Mouse (Mus musculus) MEL (cell line): Measurements from ENCODE around the gene Rbms3. TPM values are rescaled to one million over a fixed set of nuclear protein-coding genes. Genes with fewer than 3 reads are reported as not detected.

Experiments used
- DNase-seq: peaks from one replicate; pipeline ENCODE4 v3.0.0; 2011; ENCODE audit warnings: low read depth, low spot score
- H3K27ac ChIP-seq: 2 replicates; pipeline ENCODE4 v1.5.1; 2012; ENCODE audit warnings: low read depth, mild to moderate bottlenecking, control low read depth, low read length, moderate library complexity; ENCODE audit not compliant: control insufficient read depth
- H3K27me3 ChIP-seq, 2 experiments: fragments of 150-350 bp in 1 of 2; sonication (generic) in 1 of 2; 2 replicates each; pipeline ENCODE4 v1.6.1; 2012; ENCODE audit warnings: low read length in 2 of 2, mild to moderate bottlenecking in 2 of 2, improper control_type of control experiment in 1 of 2, moderate library complexity in 1 of 2; ENCODE audit not compliant: insufficient read depth in 2 of 2, control insufficient read depth in 1 of 2
- H3K36me3 ChIP-seq, 2 experiments: 2 replicates each; pipeline ENCODE4 v1.6.1; 2012 to 2014; ENCODE audit warnings: low read length in 2 of 2, improper control_type of control experiment in 1 of 2, inconsistent platforms in 1 of 2, mild to moderate bottlenecking in 1 of 2; ENCODE audit not compliant: insufficient read depth in 2 of 2, control insufficient read depth in 1 of 2
- H3K4me1 ChIP-seq, 2 experiments: fragments of 150-350 bp in 1 of 2; sonication (generic) in 1 of 2; 2 replicates each; pipeline ENCODE4 v1.6.1; 2012; ENCODE audit warnings: low read length in 2 of 2, improper control_type of control experiment in 1 of 2, mild to moderate bottlenecking in 1 of 2; ENCODE audit not compliant: insufficient read depth in 2 of 2, control insufficient read depth in 1 of 2
- H3K4me3 ChIP-seq, 2 experiments: fragments of 150-350 bp in 1 of 2; sonication (generic) in 1 of 2; 2 replicates each; pipeline ENCODE4 v1.5.1; 2012; ENCODE audit warnings: low read depth in 2 of 2, low read length in 2 of 2, mild to moderate bottlenecking in 2 of 2, moderate library complexity in 2 of 2, control low read depth in 1 of 2, improper control_type of control experiment in 1 of 2; ENCODE audit not compliant: control insufficient read depth in 1 of 2, insufficient read depth in 1 of 2
- H3K79me2 ChIP-seq: 2 replicates; pipeline ENCODE4 v1.6.1; 2012; ENCODE audit warnings: mild to moderate bottlenecking, low read length, moderate library complexity; ENCODE audit not compliant: control insufficient read depth, poor library complexity, insufficient read depth
- H3K9ac ChIP-seq: 2 replicates; pipeline ENCODE4 v1.6.1; 2012; ENCODE audit warnings: low read depth, mild to moderate bottlenecking, control low read depth, low read length, moderate library complexity; ENCODE audit not compliant: control insufficient read depth, poor library complexity, severe bottlenecking
- H3K9me3 ChIP-seq: fragments of 150-350 bp; sonication (generic); replicated peaks from 2 replicates; pipeline ENCODE4 v1.6.1; 2012; ENCODE audit warnings: mild to moderate bottlenecking, low read length, improper control_type of control experiment, moderate library complexity; ENCODE audit not compliant: insufficient read depth
- CHD2 ChIP-seq: IDR thresholded peaks from 2 replicates; pipeline ENCODE4 v1.6.1; 2011; ENCODE audit warnings: low read length, improper control_type of control experiment
- E2F4 ChIP-seq: IDR thresholded peaks from 2 replicates; pipeline ENCODE4 v1.6.1; 2011; ENCODE audit warnings: low read depth, low read length, improper control_type of control experiment, borderline replicate concordance
- ELF1 ChIP-seq: IDR thresholded peaks from 2 replicates; pipeline ENCODE4 v1.6.1; 2014; ENCODE audit warnings: low read depth, mild to moderate bottlenecking, inconsistent platforms, low read length, improper control_type of control experiment, moderate library complexity
- ETS1 ChIP-seq: IDR thresholded peaks from 2 replicates; pipeline ENCODE4 v1.6.1; 2012; ENCODE audit warnings: low read depth, mild to moderate bottlenecking, inconsistent platforms, low read length, improper control_type of control experiment, moderate library complexity
- GABPA ChIP-seq: IDR thresholded peaks from 2 replicates; pipeline ENCODE4 v1.6.1; 2012; ENCODE audit warnings: low read depth, mild to moderate bottlenecking, inconsistent platforms, low read length, improper control_type of control experiment, moderate library complexity
- GATA1 ChIP-seq: IDR thresholded peaks from 2 replicates; pipeline ENCODE4 v1.6.1; 2011; ENCODE audit warnings: low read depth, low read length, improper control_type of control experiment
- JUND ChIP-seq: IDR thresholded peaks from 2 replicates; pipeline ENCODE4 v1.6.1; 2011; ENCODE audit warnings: low read depth, mild to moderate bottlenecking, improper control_type of control experiment, low read length
- KAT2A ChIP-seq: conservative IDR thresholded peaks from 2 replicates; pipeline ENCODE4 v1.6.1; 2012; ENCODE audit warnings: low read depth, low read length, improper control_type of control experiment, inconsistent platforms
- MAFK ChIP-seq: IDR thresholded peaks from 2 replicates; pipeline ENCODE4 v1.6.1; 2011; ENCODE audit warnings: low read depth, mild to moderate bottlenecking, low read length, improper control_type of control experiment, borderline replicate concordance
- MAX ChIP-seq: IDR thresholded peaks from 2 replicates; pipeline ENCODE4 v1.6.1; 2011; ENCODE audit warnings: low read length, improper control_type of control experiment
- MAZ ChIP-seq: IDR thresholded peaks from 2 replicates; pipeline ENCODE4 v1.6.1; 2012; ENCODE audit warnings: low read depth, mild to moderate bottlenecking, inconsistent platforms, low read length, improper control_type of control experiment
- MEF2A ChIP-seq: IDR thresholded peaks from 2 replicates; pipeline ENCODE4 v1.6.1; 2014; ENCODE audit warnings: low read depth, mild to moderate bottlenecking, inconsistent platforms, low read length, improper control_type of control experiment; ENCODE audit not compliant: poor library complexity, insufficient replicate concordance, severe bottlenecking; ENCODE audit errors: extremely low read depth
- MXI1 ChIP-seq: IDR thresholded peaks from 2 replicates; pipeline ENCODE4 v1.6.1; 2011; ENCODE audit warnings: mild to moderate bottlenecking, low read depth, low read length, improper control_type of control experiment
- MYB ChIP-seq: IDR thresholded peaks from 2 replicates; pipeline ENCODE4 v1.6.1; 2011; ENCODE audit warnings: mild to moderate bottlenecking, low read depth, low read length, improper control_type of control experiment
- POLR2A ChIP-seq, 2 experiments: IDR thresholded peaks; 2 replicates each; pipeline ENCODE4 v1.6.1; 2011 to 2012; ENCODE audit warnings: low read length in 2 of 2, mild to moderate bottlenecking in 2 of 2, control low read depth in 1 of 2, improper control_type of control experiment in 1 of 2, low read depth in 1 of 2, moderate library complexity in 1 of 2; ENCODE audit not compliant: control insufficient read depth in 1 of 2, insufficient read depth in 1 of 2, poor library complexity in 1 of 2
- POLR2AphosphoS2 ChIP-seq: IDR thresholded peaks from 2 replicates; pipeline ENCODE4 v1.6.1; 2011; ENCODE audit warnings: low read length, improper control_type of control experiment
- POLR2AphosphoS5 ChIP-seq: IDR thresholded peaks from 2 replicates; pipeline ENCODE4 v1.6.1; 2012; ENCODE audit warnings: low read depth, borderline replicate concordance, mild to moderate bottlenecking, inconsistent platforms, low read length, moderate library complexity, mixed read lengths
- RAD21 ChIP-seq: IDR thresholded peaks from 2 replicates; pipeline ENCODE4 v1.6.1; 2011; ENCODE audit warnings: mild to moderate bottlenecking, low read depth, low read length, improper control_type of control experiment
- RCOR1 ChIP-seq: IDR thresholded peaks from 2 replicates; pipeline ENCODE4 v1.6.1; 2012; ENCODE audit warnings: low read depth, mild to moderate bottlenecking, inconsistent platforms, low read length, improper control_type of control experiment
- SIN3A ChIP-seq: IDR thresholded peaks from 2 replicates; pipeline ENCODE4 v1.6.1; 2012; ENCODE audit warnings: low read length, improper control_type of control experiment, inconsistent platforms
- SMC3 ChIP-seq: IDR thresholded peaks from 2 replicates; pipeline ENCODE4 v1.6.1; 2011; ENCODE audit warnings: low read depth, low read length, improper control_type of control experiment
- TAL1 ChIP-seq: IDR thresholded peaks from 2 replicates; pipeline ENCODE4 v1.6.1; 2012; ENCODE audit warnings: mild to moderate bottlenecking, inconsistent platforms, low read length, moderate library complexity, mixed read lengths
- TCF12 ChIP-seq: IDR thresholded peaks from 2 replicates; pipeline ENCODE4 v1.6.1; 2014; ENCODE audit warnings: low read depth, mild to moderate bottlenecking, inconsistent platforms, low read length, improper control_type of control experiment, moderate library complexity
- UBTF ChIP-seq: IDR thresholded peaks from 2 replicates; pipeline ENCODE4 v1.6.1; 2012; ENCODE audit warnings: low read depth, mild to moderate bottlenecking, inconsistent platforms, low read length, improper control_type of control experiment, moderate library complexity, borderline replicate concordance; ENCODE audit not compliant: insufficient read depth
- USF2 ChIP-seq, 2 experiments: IDR thresholded peaks; 2 replicates each; pipeline ENCODE4 v1.6.1; 2011 to 2012; ENCODE audit warnings: improper control_type of control experiment in 2 of 2, low read length in 2 of 2, borderline replicate concordance in 1 of 2, inconsistent platforms in 1 of 2, low read depth in 1 of 2, mild to moderate bottlenecking in 1 of 2; ENCODE audit not compliant: insufficient read depth in 1 of 2
- ZC3H11A ChIP-seq: IDR thresholded peaks from 2 replicates; pipeline ENCODE4 v1.6.1; 2012; ENCODE audit warnings: low read depth, mild to moderate bottlenecking, inconsistent platforms, low read length, improper control_type of control experiment
- ZKSCAN1 ChIP-seq: IDR thresholded peaks from 2 replicates; pipeline ENCODE4 v1.6.1; 2012; ENCODE audit warnings: low read depth, mild to moderate bottlenecking, inconsistent platforms, low read length, improper control_type of control experiment, moderate library complexity
- ZMIZ1 ChIP-seq: IDR thresholded peaks from 2 replicates; pipeline ENCODE4 v1.6.1; 2012; ENCODE audit warnings: low read depth, mild to moderate bottlenecking, inconsistent platforms, low read length, improper control_type of control experiment, moderate library complexity
- ZNF384 ChIP-seq: IDR thresholded peaks from 2 replicates; pipeline ENCODE4 v1.6.1; 2012; ENCODE audit warnings: low read depth, mild to moderate bottlenecking, inconsistent platforms, low read length, improper control_type of control experiment
- polyA plus RNA-seq, 2 experiments: library from polyadenylated mRNA; stranded (reverse) in 1 of 2; unstranded in 1 of 2; fragments of >175 nt in 1 of 2; fragments of >200 nt in 1 of 2; gene quantifications; 2 replicates each; pipeline versions ENCODE4 v1.2.1 to v1.2.4; 2012; ENCODE audit warnings: low replicate concordance in 2 of 2, low read depth in 1 of 2; ENCODE audit not compliant: insufficient read length in 2 of 2, insufficient read depth in 1 of 2, missing spikeins in 1 of 2
- total RNA-seq: library from RNA; depleted of rRNA; stranded (reverse); fragments of 300-350 nt; gene quantifications from 2 replicates; pipeline ENCODE4 v1.2.3, GENCODE M21; 2012

Gene Rbms3
- total and polyA plus RNA-seq, 3 experiments, result not detected

- H3K79me2 ChIP-seq, result no peaks in the 10 kb centered on the region
- H3K9ac ChIP-seq, result no peak overlapping the region
- H3K27ac ChIP-seq, result no peak overlapping the region
- no peaks in the 10 kb centered on the region for H3K36me3 ChIP-seq
- H3K4me1 ChIP-seq, result no peaks in the 10 kb centered on the region
- H3K9me3 ChIP-seq, result no peaks in the 10 kb centered on the region
- no peak overlapping the region for H3K4me3 ChIP-seq
- H3K27me3 ChIP-seq, result no peaks in the 10 kb centered on the region
- DNase-seq, result no peak
- TF ChIP-seq E2F4, result no peak
- no peak for TF ChIP-seq ZKSCAN1
- no peak for TF ChIP-seq ELF1
- TF ChIP-seq ZMIZ1, result no peak
- TF ChIP-seq ZNF384, result no peak
- TF ChIP-seq GATA1, result no peak
- TF ChIP-seq TCF12, result no peak
- no peak for TF ChIP-seq ETS1
- TF ChIP-seq POLR2AphosphoS2, result no peak
- no peak for TF ChIP-seq KAT2A
- TF ChIP-seq MYB, result no peak
- TF ChIP-seq MAFK, result no peak
Observed at GRCm38 (mm10) chr9:116802602-116803001, 827.1 kb downstream of the Rbms3 start.

- H3K4me3 ChIP-seq, result no peak overlapping the region
- no peaks in the 10 kb centered on the region for H3K36me3 ChIP-seq
- H3K9ac ChIP-seq, result no peak overlapping the region
- no peak overlapping the region for H3K27ac ChIP-seq
- no peaks in the 10 kb centered on the region for H3K79me2 ChIP-seq
- no peaks in the 10 kb centered on the region for H3K4me1 ChIP-seq
- no peaks in the 10 kb centered on the region for H3K27me3 ChIP-seq
- no peak for DNase-seq
- TF ChIP-seq MEF2A (no peak), POLR2AphosphoS5 (no peak), UBTF (no peak), MAZ (no peak), SMC3 (no peak), ZKSCAN1 (no peak), POLR2A (IDR thresholded peaks at IDR 0.05; ENCODE audit: control insufficient read depth in 1 of 2, insufficient read depth in 1 of 2, low read depth in 1 of 2, low read length in 2 of 2, poor library complexity in 1 of 2) (no peak), RAD21 (no peak), USF2 (IDR thresholded peaks at IDR 0.05; ENCODE audit: borderline replicate concordance in 1 of 2, insufficient read depth in 1 of 2, low read depth in 1 of 2, low read length in 2 of 2) (no peak), MXI1 (no peak), MAX (no peak), RCOR1 (no peak), TAL1 (no peak), CHD2 (no peak), GABPA (no peak), SIN3A (no peak), GATA1 (no peak), ZC3H11A (no peak), TCF12 (no peak), JUND (no peak)
- no peaks in the 10 kb centered on the region for H3K9me3 ChIP-seq
Observed at GRCm38 (mm10) chr9:116795240-116795955, 834.3 kb downstream of the Rbms3 start.
